ENCODE assay signal across 34 mouse cellular contexts in the genomic region with DNA sequence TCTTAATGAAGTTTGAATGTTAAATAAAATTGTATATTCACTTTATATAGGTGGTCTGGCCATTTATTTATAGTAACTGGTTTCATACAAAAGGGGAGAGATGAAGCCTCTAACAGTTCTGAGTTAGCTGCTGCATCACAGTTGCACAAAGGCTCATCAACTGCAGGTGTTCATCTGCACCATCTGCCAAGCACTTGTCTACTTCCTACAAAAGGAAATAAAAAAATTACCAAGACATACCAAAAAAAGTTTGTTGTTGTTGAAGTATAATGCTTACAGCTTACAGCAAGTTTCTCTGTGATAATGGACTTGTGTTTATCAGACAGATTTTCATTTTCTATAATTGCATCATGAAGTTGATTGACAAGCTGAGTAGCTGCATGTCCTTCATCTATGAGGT. TPM values are rescaled to one million over a fixed set of nuclear protein-coding genes. Genes with fewer than 3 reads are reported as not detected.
DNase-seq lines count a peak whose midpoint lies in the region; ATAC-seq and TF ChIP-seq lines count a peak whose summit lies in the region.
"Had no signal": no experiment of that assay in that cellular context is flagged by ENCODE, and none has a peak within 500 bp of the region (broad histone marks: within the 10 kb centered on the region; RNA-seq: fewer than 3 reads in every experiment).

No protein-coding gene starts in this region.

- no peak overlapping the region for H3K4me3 ChIP-seq in liver, embryonic 11.5 days (ENCODE audit: low read depth, low read length)
- no peak overlapping the region for H3K4me3 ChIP-seq in CH12.LX (replicated peaks in 1 of 3; ENCODE audit: low read depth in 2 of 3, low read length in 2 of 3, poor library complexity in 1 of 3)
- H3K4me3 ChIP-seq: gastrocnemius, adult 2 months; heart, adult 2 months; heart, embryonic 12.5 days; hindbrain, embryonic 13.5 days; limb, embryonic 10.5 days; limb, embryonic 15.5 days; neural tube, embryonic 12.5 days had no signal

- 0 out of 2 replicates have a peak overlapping the region, but pooled peaks have one; percentile 6 for H3K27ac ChIP-seq in liver, embryonic 11.5 days (ENCODE audit: low read depth, low read length)
- no peak overlapping the region for H3K27ac ChIP-seq in CH12.LX (ENCODE audit: insufficient read depth, low read depth)
- H3K27ac ChIP-seq: gastrocnemius, adult 2 months; heart, adult 2 months; hindbrain, embryonic 13.5 days; limb, embryonic 10.5 days; limb, embryonic 15.5 days; neural tube, embryonic 12.5 days had no signal

- in situ Hi-C loops in CH12.LX (cut with MboI; ENCODE audit: low pct_ligation_motif_present, low pct_unique_long_range_greater_than_20kb, low sequenced_read_pairs), result no loop called here

- no peaks in the 10 kb centered on the region for H3K4me1 ChIP-seq in liver, embryonic 11.5 days (replicated peaks; ENCODE audit: control insufficient read depth, insufficient read depth, low read length)
- peaks cover 0 to 18% of the 10 kb centered on the region in 2 experiments; a peak in 2 of 4 replicates for H3K4me1 ChIP-seq in CH12.LX (ENCODE audit: control insufficient read depth in 1 of 2, insufficient read depth in 2 of 2)

- H3K9ac ChIP-seq in liver, embryonic 11.5 days (ENCODE audit: low read depth, low read length), result no peak overlapping the region
- no peak overlapping the region for H3K9ac ChIP-seq in CH12.LX (ENCODE audit: insufficient read depth, low read depth)
- H3K9ac ChIP-seq: heart, embryonic 12.5 days; hindbrain, embryonic 13.5 days; limb, embryonic 15.5 days; lung, embryonic 14.5 days; neural tube, embryonic 12.5 days had no signal

- no peak for DNase-seq in liver, embryonic 11.5 days (ENCODE audit: low spot score)
- DNase-seq in liver (no peak), CH12.LX (ENCODE audit: extremely low read depth) (no peak), R1 (ENCODE audit: low read depth, low spot score) (peak; percentile 62)
- DNase-seq in kidney, adult 9 months, result no peak
- no peak for DNase-seq in gastrocnemius, adult 18-20 months (ENCODE audit: low spot score)
- DNase-seq: adrenal gland, postnatal 14 days; cerebellum, adult 11-12 months; cerebellum, adult 9-11 months; gastrocnemius, adult 2 months; gastrocnemius, postnatal 36 days; heart, adult 2 months; heart, postnatal 4 days; kidney, adult 11 months; kidney, postnatal 4 days; lung, embryonic 14.5 days; midbrain, embryonic 14.5 days; right cerebral cortex, adult 18-20 months; right cerebral cortex, postnatal 4 days had no signal

- no peaks in the 10 kb centered on the region for H3K9me3 ChIP-seq in liver, embryonic 11.5 days (ENCODE audit: control insufficient read depth, low read length)
- no peaks in the 10 kb centered on the region for H3K9me3 ChIP-seq in CH12.LX (replicated peaks; ENCODE audit: low read length)
- H3K9me3 ChIP-seq: G1E; heart, embryonic 12.5 days; hindbrain, embryonic 13.5 days; limb, embryonic 10.5 days; limb, embryonic 15.5 days; neural tube, embryonic 12.5 days had no signal

- TF ChIP-seq EP300 in CH12.LX (IDR thresholded peaks at IDR 0.05; ENCODE audit: low read length), result no peak

- H3K4me2 ChIP-seq in liver, embryonic 11.5 days, result no peak overlapping the region
- H3K4me2 ChIP-seq in CH12.LX (ENCODE audit: insufficient read depth, low read depth, poor library complexity, severe bottlenecking), result no peak overlapping the region
- H3K4me2 ChIP-seq: heart, embryonic 12.5 days; hindbrain, embryonic 13.5 days; limb, embryonic 15.5 days; lung, embryonic 14.5 days; neural tube, embryonic 12.5 days had no signal

- dilution Hi-C loops in CH12.LX (cut with MboI; ENCODE audit: extremely low pct_ligation_motif_present, extremely low pct_unique_long_range_greater_than_20kb, low sequenced_read_pairs), result no loop called here

- H3K36me3 ChIP-seq in liver, embryonic 11.5 days (ENCODE audit: control insufficient read depth, insufficient read depth, low read length), result peaks cover 31% of the 10 kb centered on the region
- H3K36me3 ChIP-seq in CH12.LX (replicated peaks in 1 of 2; ENCODE audit: control insufficient read depth in 1 of 2, insufficient read depth in 1 of 2, low read length in 1 of 2), result peaks cover 72 to 83% of the 10 kb centered on the region in 2 experiments

- H3K27me3 ChIP-seq in liver, embryonic 11.5 days (replicated peaks; ENCODE audit: control insufficient read depth, insufficient read depth, low read length), result no peaks in the 10 kb centered on the region
- no peaks in the 10 kb centered on the region for H3K27me3 ChIP-seq in CH12.LX (replicated peaks)
- H3K27me3 ChIP-seq: heart, embryonic 12.5 days; hindbrain, embryonic 13.5 days; limb, embryonic 15.5 days; neural tube, embryonic 12.5 days; Patski had no signal

- no peak; the same call in 1 of the 2 replicates for TF ChIP-seq POLR2A in CH12.LX (IDR thresholded peaks at IDR 0.05; ENCODE audit: low read depth, low read length)

- H3K79me2 ChIP-seq in CH12.LX (replicated peaks; ENCODE audit: control insufficient read depth, extremely low read depth, insufficient read depth, poor library complexity, severe bottlenecking), result peaks cover 45% of the 10 kb centered on the region

- ATAC-seq in liver, embryonic 11.5 days (replicated peaks; ENCODE audit: low FRiP score), result peak; percentile 38
- peak; percentile 27 for ATAC-seq in megakaryocyte progenitor cell, adult 5-6 weeks (replicated peaks; ENCODE audit: poor library complexity)
- no peak for ATAC-seq in cerebellum, adult (ENCODE audit: insufficient number of reproducible peaks, low FRiP score, low TSS enrichment)

- TF ChIP-seq RAD21 in CH12.LX (IDR thresholded peaks at IDR 0.05; ENCODE audit: low read depth, low read length), result no peak

- TF ChIP-seq CTCF in CH12.LX (conservative IDR thresholded peaks at IDR 0.05 in 1 of 2, IDR thresholded peaks at IDR 0.05 in 1 of 2; ENCODE audit: low read depth in 2 of 2, low read length in 2 of 2), result no peak

TF ChIP-seq in CH12.LX, 34 proteins besides CTCF, POLR2A, EP300 and RAD21:
- TF ChIP-seq MAFK (IDR thresholded peaks at IDR 0.05; ENCODE audit: insufficient replicate concordance, low read length), result 0 out of 2 replicates have a peak, but pooled peaks have one; percentile 36
- no peak for TF ChIP-seq MAZ (IDR thresholded peaks at IDR 0.05; ENCODE audit: low read depth, low read length)

RNA-seq across cellular contexts. Expression of gene Eif4a2, which starts 6.7 kb away (rescaled TPM):
- polyA plus RNA-seq in liver, embryonic 11.5 days (2014; fragmentation: Nextera tagmentation; extraction: Ambion mirVana), result 189 and 200 TPM in 2 replicates
- total RNA-seq in CH12.LX (2012; rRNA removed) (358 and 457 TPM in 2 replicates), CH12.LX (2014; rRNA removed) (660 and 860 TPM in 2 replicates)
- polyA plus RNA-seq in CH12.LX (2012; ENCODE audit: insufficient read length, low read depth), result 475 TPM in 2 replicates
- 378 and 464 TPM in 2 replicates for total RNA-seq in megakaryocyte progenitor cell, adult 5-6 weeks (2015)
- total RNA-seq in megakaryocyte progenitor cell, adult 5-6 weeks (2017), result 592 and 744 TPM in 2 replicates
- total RNA-seq in gastrocnemius, adult 18-20 months (2021), result 100 to 1,000 TPM; 405 to 416 TPM

RNA-seq across cellular contexts. Expression of gene Rfc4, which starts 13.6 kb away (rescaled TPM):
- polyA plus RNA-seq in liver, embryonic 11.5 days (2014; fragmentation: Nextera tagmentation; extraction: Ambion mirVana), result 204 and 227 TPM in 2 replicates
- 121 and 125 TPM in 2 replicates for total RNA-seq in CH12.LX (2012; rRNA removed)
- 191 and 204 TPM in 2 replicates for total RNA-seq in CH12.LX (2014; rRNA removed)
- polyA plus RNA-seq in CH12.LX (2012; ENCODE audit: insufficient read length, low read depth), result 74.6 and 91.5 TPM in 2 replicates
- 195 and 224 TPM in 2 replicates for total RNA-seq in megakaryocyte progenitor cell, adult 5-6 weeks (2015)
- 72.3 and 90.3 TPM in 2 replicates for total RNA-seq in megakaryocyte progenitor cell, adult 5-6 weeks (2017)
- 1 to 10 TPM; 7.1 to 7.5 TPM for total RNA-seq in gastrocnemius, adult 18-20 months (2021)

RNA-seq across cellular contexts. Expression of gene Adipoq, which starts 32.4 kb away (rescaled TPM):
- not detected in 2 replicates for polyA plus RNA-seq in liver, embryonic 11.5 days (2014; fragmentation: Nextera tagmentation; extraction: Ambion mirVana)
- 0.13 TPM in 1 of 2 replicates, not detected in the other for total RNA-seq in CH12.LX (2012; rRNA removed)
- 0.68 and 0.99 TPM in 2 replicates for total RNA-seq in CH12.LX (2014; rRNA removed)
- polyA plus RNA-seq in CH12.LX (2012; ENCODE audit: insufficient read length, low read depth), result 0.55 and 1.1 TPM in 2 replicates
- not detected in 2 replicates for total RNA-seq in megakaryocyte progenitor cell, adult 5-6 weeks (2015)
- not detected in 2 replicates for total RNA-seq in megakaryocyte progenitor cell, adult 5-6 weeks (2017)
- total RNA-seq in gastrocnemius, adult 18-20 months (2021), result 10 to 100 TPM; 10.9 to 32.0 TPM
- total RNA-seq: layer of hippocampus, adult 8-10 months; left cerebral cortex, postnatal 10 days had no signal
- polyA plus RNA-seq: C2C12; embryonic facial prominence, embryonic 11.5 days; forebrain, embryonic 14.5 days; G1E; hindbrain, embryonic 13.5 days; limb, embryonic 10.5 days; limb, embryonic 15.5 days; lung, embryonic 14.5 days; midbrain, embryonic 14.5 days; neural tube, embryonic 12.5 days; Patski had no signal

RNA-seq across cellular contexts. Expression of gene Kng1, which starts 56.2 kb away (rescaled TPM):
- 87.0 and 97.8 TPM in 2 replicates for polyA plus RNA-seq in liver, embryonic 11.5 days (2014; fragmentation: Nextera tagmentation; extraction: Ambion mirVana)
- total RNA-seq in CH12.LX (2012; rRNA removed) (not detected in 2 replicates), CH12.LX (2014; rRNA removed) (not detected in 2 replicates)
- not detected in 2 replicates for polyA plus RNA-seq in CH12.LX (2012; ENCODE audit: insufficient read length, low read depth)
- total RNA-seq in megakaryocyte progenitor cell, adult 5-6 weeks (2015), result not detected in 2 replicates
- not detected in 2 replicates for total RNA-seq in megakaryocyte progenitor cell, adult 5-6 weeks (2017)
- total RNA-seq in gastrocnemius, adult 18-20 months (2021), result under 1 TPM in 1 of 2 experiments, not detected in 1; 0.74 TPM
- total RNA-seq: G1E; gastrocnemius, adult 2 months; heart, adult 2 months; layer of hippocampus, adult 8-10 months; left cerebral cortex, postnatal 10 days had no signal
- polyA plus RNA-seq: C2C12; embryonic facial prominence, embryonic 11.5 days; forebrain, embryonic 14.5 days; G1E; heart, adult 2 months; hindbrain, embryonic 13.5 days; limb, embryonic 10.5 days; midbrain, embryonic 14.5 days; testis, adult 2 months had no signal

Comparison
In these comparisons a context has a peak if more than half of its experiments do, and no peak if none do; other contexts are left out.
1. RNA of gene Rfc4, which starts 13.6 kb away (total RNA-seq): 72.3 to 224 TPM in megakaryocyte progenitor cell, adult 5-6 weeks and 121 to 204 TPM in CH12.LX; 7.1 to 7.5 TPM in gastrocnemius, adult 18-20 months; every median in the first group is over 4 times any median in the second.
2. RNA of gene Adipoq, which starts 32.4 kb away (total RNA-seq): 10.9 to 32.0 TPM in gastrocnemius, adult 18-20 months; 0.13 to 0.99 TPM in CH12.LX and not detected in megakaryocyte progenitor cell, adult 5-6 weeks; every median in the first group is over 4 times any median in the second.